ENCODE assay signal across 1 mouse cellular context in the genomic region with DNA sequence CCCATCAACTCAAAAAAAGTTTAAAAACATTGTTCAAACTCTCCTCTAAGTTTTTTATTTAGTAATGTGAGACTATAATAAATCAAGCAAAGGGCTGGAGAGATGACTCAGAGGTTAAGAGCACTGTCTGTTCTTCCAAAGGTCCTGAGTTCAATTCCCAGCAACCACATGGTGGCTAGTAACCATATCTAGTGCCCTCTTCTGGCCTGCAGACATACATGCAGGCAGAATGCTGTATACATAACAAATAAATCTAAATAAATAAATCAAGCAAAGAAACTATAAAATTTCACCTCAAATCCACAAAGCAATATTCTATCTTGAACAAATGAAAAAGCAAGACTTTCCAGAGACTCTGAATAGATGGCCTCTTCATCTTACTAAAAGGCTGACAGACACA.
TF ChIP-seq lines count a peak whose summit lies in the region.

No protein-coding gene starts in this region.

TF ChIP-seq in MEL, 35 proteins besides CTCF, POLR2A, EP300 and RAD21 (continued from another document):
- no peak for TF ChIP-seq E2F4 (IDR thresholded peaks at IDR 0.05; ENCODE audit: borderline replicate concordance, low read depth, low read length)
- TF ChIP-seq TBP (IDR thresholded peaks at IDR 0.05; ENCODE audit: low read depth, low read length) = no peak
- TF ChIP-seq CHD1 (IDR thresholded peaks at IDR 0.05; ENCODE audit: low read depth, low read length) = no peak
- no peak for TF ChIP-seq MEF2A (IDR thresholded peaks at IDR 0.05; ENCODE audit: extremely low read depth, insufficient replicate concordance, low read depth, low read length, poor library complexity, severe bottlenecking)
